Mouse (Mus musculus) lung, adult 2 months (tissue): Measurements from ENCODE around the gene Arhgap27.

Experiments used
- CTCF ChIP-seq: fragments of 200-500 bp; IDR thresholded peaks from 2 replicates; pipeline ENCODE4 v1.5.1; 2011; ENCODE audit warnings: mild to moderate bottlenecking, low read length, control low read depth; ENCODE audit not compliant: insufficient read depth
- POLR2A ChIP-seq: fragments of 200-500 bp; IDR thresholded peaks from 2 replicates; pipeline ENCODE4 v1.6.1; 2011; ENCODE audit warnings: low read depth, mild to moderate bottlenecking, control low read depth, low read length, borderline replicate concordance; ENCODE audit errors: extremely low read depth

DNA sequence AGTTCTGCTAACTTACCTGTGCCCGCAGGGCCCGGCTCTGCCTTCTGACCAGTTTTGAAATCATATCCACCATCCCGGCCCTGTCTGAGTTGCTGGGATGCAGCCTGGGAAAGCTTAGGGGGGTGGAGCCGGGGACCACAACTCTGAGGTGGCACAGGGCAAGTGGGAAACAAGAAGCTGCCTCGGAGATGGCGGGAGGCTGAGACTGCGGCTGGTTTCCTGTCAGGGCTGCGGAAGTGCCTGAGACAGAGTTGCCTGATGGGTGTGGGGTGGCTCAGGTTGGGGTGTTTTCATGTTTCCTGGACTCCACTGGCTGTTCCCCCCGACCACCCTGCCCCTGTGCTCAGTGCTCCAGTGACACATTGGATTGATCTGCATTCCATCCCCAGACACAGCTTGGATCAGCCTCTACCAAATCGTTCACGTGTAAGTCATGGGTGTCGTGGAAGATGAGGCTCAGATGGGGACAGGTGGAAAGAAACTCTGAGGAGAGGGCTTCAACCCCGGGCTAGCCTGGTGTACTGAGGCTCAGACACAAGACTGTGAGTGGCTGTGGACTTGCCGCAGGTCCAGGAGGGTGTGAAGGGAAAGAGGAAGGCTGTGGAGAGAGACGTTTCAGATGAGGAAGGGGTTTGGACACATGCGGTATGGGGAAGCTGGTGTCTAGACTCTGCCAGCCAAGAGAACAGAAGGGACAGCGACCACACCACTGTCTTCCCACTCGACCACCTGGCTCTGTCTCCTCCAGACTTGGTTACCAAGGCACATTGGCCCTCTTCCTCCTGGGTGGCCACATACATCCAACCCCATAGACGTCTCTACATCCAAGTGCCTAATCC is 18.8 kb downstream of the Arhgap27 start:
- TF ChIP-seq POLR2A (peak; percentile 28; the same call in 1 of the 2 replicates), CTCF (no peak)
